Mouse (Mus musculus) embryo, embryonic 10.5 days (tissue): Measurements from ENCODE around the gene Rbp3.

Source experiments
- DNase-seq: peaks from one replicate; pipeline ENCODE4 v3.0.0-alpha.2; 2015; ENCODE audit warnings: low spot score

Rbp3 gene

GRCm38 (mm10) chr14:33974752-33975151 lies 20.9 kb downstream of the Rbp3 start:
- peak; percentile 12 for DNase-seq

DNA sequence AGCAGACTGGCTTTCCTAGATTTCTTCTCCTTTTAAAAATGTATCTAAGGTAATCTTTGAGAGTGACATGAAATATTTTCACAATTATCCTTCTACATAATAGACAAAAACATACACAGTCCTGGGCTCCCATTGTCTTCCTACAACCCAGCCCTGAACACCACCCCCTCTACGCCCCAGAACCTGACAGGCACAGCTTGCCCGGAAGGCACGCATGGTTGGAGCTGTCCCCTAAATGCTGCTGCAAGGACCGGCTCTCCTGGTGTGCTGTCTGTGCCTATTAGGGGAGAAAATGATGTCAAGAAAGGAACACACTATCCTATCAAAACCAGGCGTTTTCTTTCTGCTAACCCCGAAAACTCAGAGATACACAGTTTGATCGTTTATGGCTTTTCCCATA lies 23.9 kb downstream of the Rbp3 start:
- no peak for DNase-seq

- peak; percentile 67 for DNase-seq
Measured at GRCm38 (mm10) chr14:33978604-33979059, 24.8 kb downstream of the Rbp3 start, which contains the start of gene Zfp488. Gene Zfp488, minus strand, starts transcription at chr14:33978764.

DNA sequence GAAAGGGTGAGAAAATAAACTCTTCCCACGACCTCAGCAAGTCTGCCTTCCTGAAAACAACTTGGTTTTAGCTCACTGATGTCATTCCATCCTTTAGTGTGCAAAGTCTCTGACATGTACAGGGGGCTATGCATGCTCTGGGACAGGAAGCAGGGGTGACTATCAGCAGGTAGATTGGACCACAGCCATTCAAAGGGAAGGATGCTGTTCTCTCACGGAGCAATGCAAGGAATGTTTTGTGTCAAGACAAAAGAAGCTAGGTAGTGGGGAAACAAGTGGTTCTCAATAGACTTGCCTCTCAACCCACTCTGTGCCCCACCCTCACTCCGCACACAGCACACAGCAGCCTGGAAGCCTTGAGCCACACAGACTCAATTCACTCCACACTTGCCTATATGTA lies 35.4 kb downstream of the Rbp3 start:
- DNase-seq = no peak

DNA sequence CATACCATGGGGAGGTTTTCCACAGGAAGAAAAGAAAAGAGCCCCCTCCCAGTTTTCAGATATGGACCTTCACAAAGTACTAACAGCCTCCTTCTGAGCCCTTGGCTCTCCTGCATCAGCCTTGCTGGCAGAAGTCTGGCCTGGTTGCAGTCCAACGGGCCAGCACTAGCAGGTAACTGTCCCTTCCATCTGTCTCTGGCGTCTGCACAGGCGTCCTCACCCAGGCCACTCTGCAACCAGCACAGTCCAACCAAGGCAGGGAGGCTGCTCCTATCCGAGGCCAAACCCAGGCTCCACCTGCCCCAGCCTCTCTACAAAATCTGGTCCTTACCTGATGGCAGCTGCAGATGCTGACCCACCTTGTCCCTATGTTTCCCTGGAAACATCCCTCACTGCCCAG lies 38.2 kb downstream of the Rbp3 start:
- DNase-seq = no peak

GRCm38 (mm10) chr14:33993051-33993450 lies 39.2 kb downstream of the Rbp3 start:
- no peak for DNase-seq

- no peak for DNase-seq
Measured at GRCm38 (mm10) chr14:33993521-33994289, 39.9 kb downstream of the Rbp3 start.

DNA sequence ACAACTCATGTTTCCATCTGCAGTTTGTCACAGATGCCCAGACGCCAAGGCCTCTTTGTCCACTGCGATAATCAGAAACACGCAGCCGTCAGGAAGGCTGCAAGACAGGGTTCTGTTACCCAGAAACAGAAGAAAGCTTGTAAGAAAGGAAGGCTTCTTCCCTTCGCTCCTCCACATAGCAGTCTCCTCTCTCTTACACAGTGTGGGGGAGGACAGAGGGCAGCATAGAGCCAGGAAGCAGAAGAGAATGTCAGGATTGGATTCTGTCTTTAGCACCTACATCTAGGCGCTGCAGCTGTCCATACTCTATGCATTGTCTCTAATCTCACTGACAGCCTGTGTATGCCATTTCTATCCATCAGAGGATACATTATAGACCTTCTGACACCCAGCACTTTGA lies 43.6 kb downstream of the Rbp3 start:
- DNase-seq = no peak

GRCm38 (mm10) chr14:34000076-34000475 lies 46.3 kb downstream of the Rbp3 start:
- no peak for DNase-seq

- DNase-seq = no peak
Measured at GRCm38 (mm10) chr14:34001445-34001844, 47.6 kb downstream of the Rbp3 start.

GRCm38 (mm10) chr14:34002358-34002757 lies 48.6 kb downstream of the Rbp3 start:
- no peak for DNase-seq
